Comparison of ENCODE assay signal across 9 mouse cellular contexts in genomic region chr2:92092817-92093216, GRCm38 (mm10). TPM values are rescaled to one million over a fixed set of nuclear protein-coding genes. Genes with fewer than 3 reads are reported as not detected.
DNase-seq lines count a peak whose midpoint lies in the region; ATAC-seq and TF ChIP-seq lines count a peak whose summit lies in the region.
"Had no signal": no experiment of that assay in that cellular context is flagged by ENCODE, and none has a peak within 500 bp of the region (broad histone marks: within the 10 kb centered on the region; RNA-seq: fewer than 3 reads in every experiment).

Phf21a (plus strand) TSS chr2:92093117.

- H3K4me3 ChIP-seq in testis, adult 2 months (ENCODE audit: control insufficient read depth, low read depth, low read length) = no peak within 1 kb of the TSS
- no peak within 1 kb of the TSS for H3K4me3 ChIP-seq in embryonic fibroblast, embryonic 13.5 days (ENCODE audit: insufficient read depth, low read length)
- no peak within 1 kb of the TSS for H3K4me3 ChIP-seq in limb, embryonic 13.5 days
- H3K4me3 ChIP-seq: erythroblast, embryonic 14.5 days had no signal

- no peak for ATAC-seq in limb, embryonic 13.5 days (ENCODE audit: low FRiP score, low read depth)

- H3K27ac ChIP-seq in testis, adult 2 months (ENCODE audit: control insufficient read depth, insufficient read depth, low read depth, low read length) = no peak within 1 kb of the TSS
- no peak within 1 kb of the TSS for H3K27ac ChIP-seq in embryonic fibroblast, embryonic 13.5 days (ENCODE audit: insufficient read depth, low read length)
- no peak within 1 kb of the TSS for H3K27ac ChIP-seq in limb, embryonic 13.5 days

- no peak within 1 kb of the TSS for H3K9ac ChIP-seq in limb, embryonic 13.5 days

- no peak for TF ChIP-seq POLR2A in testis, adult 2 months (IDR thresholded peaks at IDR 0.05; ENCODE audit: control insufficient read depth, low read depth, low read length)
- no peak for TF ChIP-seq POLR2A in embryonic fibroblast, embryonic 13.5 days (IDR thresholded peaks at IDR 0.05; ENCODE audit: low read depth, low read length)

- no peak for TF ChIP-seq CTCF in testis, adult 2 months (IDR thresholded peaks at IDR 0.05; ENCODE audit: control insufficient read depth, insufficient read depth, insufficient replicate concordance, low read depth, low read length)
- no peak for TF ChIP-seq CTCF in embryonic fibroblast, embryonic 13.5 days (IDR thresholded peaks at IDR 0.05; ENCODE audit: borderline replicate concordance, insufficient read depth, low read length)

- H3K36me3 ChIP-seq in testis, adult 2 months (ENCODE audit: control insufficient read depth, insufficient read depth, low read length) = no peaks in the 10 kb centered on the region
- no peaks in the 10 kb centered on the region for H3K36me3 ChIP-seq in limb, embryonic 13.5 days

- H3K27me3 ChIP-seq in testis, adult 2 months (ENCODE audit: control insufficient read depth, insufficient read depth, low read length) = no peaks in the 10 kb centered on the region
- no peaks in the 10 kb centered on the region; the same call in 1 of the 2 replicates for H3K27me3 ChIP-seq in limb, embryonic 13.5 days

- 64% methylated on average over 2 of the region's 2 CpGs for WGBS in limb, embryonic 13.5 days

- H3K4me1 ChIP-seq in testis, adult 2 months (ENCODE audit: control insufficient read depth, insufficient read depth, low read length) = no peaks in the 10 kb centered on the region
- no peaks in the 10 kb centered on the region for H3K4me1 ChIP-seq in embryonic fibroblast, embryonic 13.5 days (ENCODE audit: control insufficient read depth, insufficient read depth, low read length)
- H3K4me1 ChIP-seq in limb, embryonic 13.5 days = no peaks in the 10 kb centered on the region

- DNase-seq in testis, postnatal 14 days (ENCODE audit: low spot score) = no peak
- no peak for DNase-seq in heart, postnatal 14 days
- DNase-seq in adipocyte (ENCODE audit: low spot score) = no peak
- DNase-seq in kidney, adult 18-20 months = no peak
- no peak for DNase-seq in thymus, postnatal 10 days (ENCODE audit: low spot score in 2 of 2)

- intact Hi-C loops in heart, postnatal 14 days (cut with DNase I) = no loop called here

- H3K4me2 ChIP-seq in limb, embryonic 13.5 days (replicated peaks) = no peak within 1 kb of the TSS

- H3K9me3 ChIP-seq in limb, embryonic 13.5 days = no peaks in the 10 kb centered on the region

RNA-seq across cellular contexts. Expression of gene Phf21a, which starts in this region (rescaled TPM):
- 68.2 and 78.4 TPM in 2 replicates for polyA plus RNA-seq in testis, adult 2 months (2012; rRNA removed)
- polyA plus RNA-seq in embryonic fibroblast, embryonic 13.5 days (2011; ENCODE audit: insufficient read length, low read depth, missing spikeins) = 76.2 and 89.7 TPM in 2 replicates
- total RNA-seq in heart, postnatal 14 days (2021) = 10 to 100 TPM; 32.6 to 33.6 TPM
- polyA plus RNA-seq in limb, embryonic 13.5 days (2015; fragmentation: Nextera tagmentation; extraction: Ambion mirVana) = 38.9 and 46.8 TPM in 2 replicates
